Mouse (Mus musculus): ENCODE data around the gene Pabpc4.
A peak's percentile ranks its signal among the peaks of the same experiment; 100 is the strongest.

The Pabpc4 gene

GRCm38 (mm10) chr4:123261721-123262401 is at the start of gene Pabpc4:
TSS of gene Pabpc4 (plus strand) at chr4:123262351.
- peak; percentile 16 to 44 for DNase-seq

GRCm38 (mm10) chr4:123213975-123214374 is 48.2 kb upstream of the Pabpc4 start:
- no peak for DNase-seq

- no peak for DNase-seq
Observed at GRCm38 (mm10) chr4:123215367-123215766, 46.8 kb upstream of the Pabpc4 start.

- DNase-seq: peak in 1 of 2 experiments; percentile 70
Observed at GRCm38 (mm10) chr4:123216782-123217181, 45.4 kb upstream of the Pabpc4 start.

DNA sequence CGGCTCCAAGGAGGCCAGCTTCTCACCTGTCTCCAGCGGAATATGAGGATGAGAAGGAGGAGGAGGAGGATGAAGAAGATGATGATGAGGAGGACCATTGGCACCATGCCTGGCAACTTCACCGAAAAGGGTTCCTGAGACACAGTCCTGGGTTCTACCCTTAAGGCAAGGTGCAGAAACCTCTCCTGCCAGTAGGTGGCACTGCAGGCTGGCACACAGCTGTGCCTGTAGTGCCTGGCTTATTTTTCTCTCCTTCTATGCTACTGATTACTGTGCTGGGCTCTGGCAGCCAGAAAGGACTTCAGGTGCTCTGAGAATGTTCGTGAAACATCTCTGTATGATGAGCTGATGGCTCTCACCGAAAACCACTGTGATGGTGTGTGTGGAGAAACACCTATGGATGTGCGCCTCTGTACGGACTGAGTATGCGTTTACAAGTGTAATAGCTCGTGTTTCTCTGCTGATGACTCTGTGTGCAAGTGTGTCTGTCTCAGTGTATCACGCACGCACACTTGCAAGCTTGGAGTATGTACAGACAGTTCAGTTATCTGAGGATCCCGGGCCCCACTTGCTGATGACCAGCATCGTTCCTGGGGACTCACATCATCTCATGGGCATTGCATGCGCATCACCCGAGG is 42.3 kb upstream of the Pabpc4 start:
- peak; percentile 52 to 83 for DNase-seq

DNA sequence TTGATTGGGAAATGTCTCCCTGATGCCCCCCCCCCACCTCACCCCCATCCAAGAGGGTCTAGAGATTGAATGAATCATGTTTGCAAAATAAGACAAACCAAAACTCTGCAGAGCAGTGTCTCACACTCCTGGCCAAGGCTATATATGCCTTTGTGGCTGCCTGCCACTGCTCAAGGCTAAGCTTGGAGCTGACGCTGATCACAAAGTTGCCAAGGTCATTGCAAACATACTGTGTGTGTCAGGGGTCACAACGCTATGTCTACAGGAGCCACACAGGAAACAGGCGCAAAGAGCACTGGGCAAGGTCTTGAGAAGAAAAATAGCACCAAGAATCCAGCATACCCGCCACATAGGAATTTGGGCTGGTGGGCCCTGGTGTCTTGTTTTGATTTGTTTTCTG is 41.5 kb upstream of the Pabpc4 start:
- DNase-seq: no peak

GRCm38 (mm10) chr4:123223309-123223708 is 38.8 kb upstream of the Pabpc4 start:
- DNase-seq: peak in 1 of 2 experiments; percentile 62

- no peak for DNase-seq
Observed at GRCm38 (mm10) chr4:123225718-123226403, 36.3 kb upstream of the Pabpc4 start.

DNA sequence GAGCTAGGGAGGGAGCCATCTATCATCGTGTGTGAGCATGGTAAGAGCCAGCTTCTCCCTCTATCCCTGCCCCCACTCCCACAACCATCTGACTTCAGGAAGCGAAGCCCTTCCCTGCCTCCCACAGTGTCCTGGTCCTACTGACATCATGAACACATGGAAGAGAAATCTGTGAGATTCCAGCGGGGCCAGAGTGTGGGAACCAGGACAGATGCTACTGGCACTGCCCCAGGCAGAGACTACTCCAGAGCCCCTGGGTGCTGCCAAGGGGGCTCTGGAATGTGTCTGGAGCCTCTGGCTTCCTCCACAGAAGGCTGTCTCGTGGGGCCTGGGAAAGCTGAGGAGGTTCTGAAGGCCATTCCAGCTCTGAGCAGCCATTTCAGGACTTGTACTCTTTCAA is 34.4 kb upstream of the Pabpc4 start:
- DNase-seq: no peak

DNA sequence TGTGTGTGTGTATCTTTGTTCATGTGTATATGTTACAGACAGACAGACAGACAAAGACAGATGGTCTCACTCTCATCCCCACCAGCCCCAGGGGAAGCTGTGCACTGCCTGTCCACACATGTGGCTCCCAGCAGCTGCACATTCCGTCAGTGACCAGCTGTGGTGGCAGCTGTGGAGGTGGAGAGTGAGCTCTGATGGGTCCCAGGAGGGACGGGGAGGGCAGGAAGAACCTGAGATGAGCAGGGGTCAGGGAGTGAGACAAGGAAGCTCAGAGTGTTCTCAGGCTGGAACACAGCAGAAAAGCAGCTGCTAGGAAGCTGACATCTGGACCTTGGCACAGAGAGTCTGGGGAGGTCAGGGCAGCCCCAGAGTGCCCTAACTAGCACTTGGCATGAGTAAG is 33.9 kb upstream of the Pabpc4 start:
- DNase-seq: peak in 1 of 2 experiments; percentile 34

DNA sequence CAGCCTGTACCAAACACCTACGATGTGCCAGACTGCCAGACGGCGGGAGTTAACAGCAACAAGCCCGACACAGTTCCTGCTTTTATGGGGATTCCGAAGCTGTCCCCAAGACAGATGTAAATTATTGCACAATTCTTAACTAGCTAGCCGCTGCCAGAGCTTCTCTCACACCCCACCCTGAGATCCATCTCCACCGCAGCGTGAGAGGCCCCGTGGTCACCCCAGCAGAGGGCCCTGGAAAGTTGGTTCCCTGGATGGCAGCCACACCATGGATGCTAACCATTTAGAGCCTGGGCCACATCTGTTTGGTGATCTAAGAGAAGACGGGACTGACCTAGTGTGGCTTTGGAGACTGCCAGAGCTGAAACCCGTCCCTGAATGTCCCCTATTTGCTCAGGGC is 33.0 kb upstream of the Pabpc4 start:
- DNase-seq: no peak

- no peak for DNase-seq
Observed at GRCm38 (mm10) chr4:123232841-123233240, 29.3 kb upstream of the Pabpc4 start.

DNA sequence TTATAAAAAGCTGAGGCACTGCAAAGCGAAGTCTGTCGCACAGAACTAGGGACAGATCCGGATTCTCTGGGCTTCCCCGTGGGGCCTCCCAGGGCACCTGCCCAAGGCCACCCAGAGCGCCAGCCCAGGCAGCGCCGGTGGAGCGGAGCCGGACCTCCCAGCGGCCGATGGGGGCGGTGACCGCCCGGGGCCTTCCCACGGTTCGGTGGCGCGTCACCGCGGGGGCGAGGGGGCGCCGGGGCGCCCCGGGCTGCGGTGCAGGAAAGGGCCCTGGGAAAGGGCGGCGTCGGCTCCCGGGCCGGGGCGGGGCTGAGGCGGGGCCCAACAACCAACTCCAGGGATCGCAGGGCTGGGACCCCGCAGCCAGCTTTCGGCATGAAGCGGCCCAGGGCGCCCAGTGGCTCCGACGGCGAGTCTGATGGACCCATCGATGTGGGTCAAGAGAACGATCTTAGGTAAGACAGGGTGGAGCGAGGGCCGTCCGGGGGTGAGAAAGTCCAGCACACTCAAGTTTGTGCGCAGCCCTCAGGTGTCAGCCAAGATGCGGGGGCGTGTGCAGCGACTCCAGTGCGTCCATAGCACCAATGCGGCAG is 28.6 kb upstream of the Pabpc4 start, which contains the start of gene Heyl:
Gene Heyl, plus strand, starts transcription at position 65 of the 593 bp plus-strand sequence.
- peak; percentile 63 to 84 for DNase-seq

DNA sequence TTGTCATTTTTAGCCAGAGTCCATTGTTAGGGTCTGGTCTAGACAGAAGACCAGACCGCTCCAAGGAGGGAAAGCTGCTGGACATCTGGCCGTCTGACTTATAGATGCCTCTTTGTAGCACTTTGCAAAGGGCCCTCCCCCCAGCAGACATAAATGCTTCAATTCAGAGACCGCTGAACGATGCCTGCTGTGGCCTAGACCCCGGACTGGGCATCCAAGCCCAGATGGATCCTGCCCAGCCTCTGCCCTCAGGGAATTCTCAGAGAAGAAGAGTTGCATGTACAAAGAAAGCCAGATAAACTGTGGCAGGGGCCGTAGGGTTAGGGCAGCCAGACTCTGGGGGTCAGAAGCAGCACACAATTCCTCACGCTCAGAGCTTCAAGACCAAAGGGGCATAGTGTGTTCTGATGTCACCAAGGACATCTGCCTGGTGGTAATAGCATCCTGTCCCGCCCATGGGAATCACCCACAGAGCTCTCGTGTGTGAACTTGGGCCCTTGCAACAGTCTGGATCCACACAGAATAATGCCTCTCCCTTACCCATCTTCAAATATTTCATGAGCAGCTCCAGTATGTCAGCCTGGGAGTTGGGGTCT is 26.2 kb upstream of the Pabpc4 start:
- DNase-seq: no peak

- DNase-seq: no peak
Observed at GRCm38 (mm10) chr4:123236431-123237031, 25.6 kb upstream of the Pabpc4 start.

DNA sequence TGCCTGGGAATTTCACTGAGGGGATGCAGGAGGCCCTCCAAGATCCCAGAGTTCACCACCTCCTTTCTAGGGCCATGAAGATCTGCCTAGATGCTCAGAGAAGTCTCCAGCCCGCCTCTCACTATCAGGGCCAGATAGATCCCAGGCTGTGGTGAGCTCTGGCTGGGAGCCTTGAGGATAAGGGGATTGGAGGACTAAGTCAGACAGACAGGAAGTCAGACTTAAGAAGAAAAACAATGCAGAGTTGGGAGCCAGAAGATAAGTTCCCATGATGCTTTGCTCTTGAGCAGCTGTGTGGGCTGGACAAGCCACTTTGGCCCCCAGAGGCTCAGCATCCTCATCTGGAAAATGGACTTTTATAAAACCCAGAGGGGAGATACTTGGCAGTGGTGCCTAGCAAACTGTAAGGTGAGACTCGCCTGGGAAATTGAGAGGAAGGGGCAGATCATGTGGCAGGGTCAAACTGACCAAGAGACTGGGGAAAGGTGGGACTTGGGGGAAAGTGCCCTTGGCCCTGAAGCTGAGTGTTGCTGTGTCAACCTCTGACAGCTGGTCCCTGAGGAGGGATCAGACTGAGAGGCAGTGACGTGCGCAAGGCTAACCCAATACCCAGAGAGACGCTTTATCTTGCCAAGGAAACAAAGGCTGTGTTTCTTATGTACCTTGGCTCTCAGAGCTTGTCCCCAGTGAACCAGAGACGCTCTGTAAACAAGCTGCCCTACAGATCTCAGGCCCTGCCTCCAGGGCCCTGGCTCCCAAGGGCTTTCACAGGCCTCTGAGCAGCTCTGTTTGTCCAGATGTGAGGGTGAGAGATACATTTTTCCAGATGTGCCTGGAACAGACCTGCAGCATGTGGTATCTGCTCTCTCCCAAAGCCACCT is 24.5 kb upstream of the Pabpc4 start:
- peak in 1 of 2 experiments; percentile 20 for DNase-seq

- peak; percentile 40 to 67 for DNase-seq
Observed at GRCm38 (mm10) chr4:123239361-123240203, 22.6 kb upstream of the Pabpc4 start.

GRCm38 (mm10) chr4:123246221-123246620 is 15.9 kb upstream of the Pabpc4 start:
- no peak for DNase-seq

GRCm38 (mm10) chr4:123246651-123247050 is 15.5 kb upstream of the Pabpc4 start:
- DNase-seq: no peak

GRCm38 (mm10) chr4:123247147-123247880 is 14.8 kb upstream of the Pabpc4 start:
- DNase-seq: peak; percentile 34 to 36

Data from kidney, postnatal 36 days (tissue).